Mouse (Mus musculus) T-helper 1 cell (primary cell): Measurements from ENCODE around the gene Abcc12.

Experiments
- in situ Hi-C: fragments of 300-600 bp; cut with MboI, MseI; formaldehyde crosslinking; loops from one replicate; pipeline ENCODE4 v1.15.1; 2025; ENCODE audit warnings: high pct_unique_total_duplicates

Gene Abcc12

GRCm38 (mm10) chr8:86581921-86582331, 1.4 kb upstream of the Abcc12 start:
- in situ Hi-C loops, result loop anchor here (5.0 to 10.0 kb wide), 2 partner anchors 885 to 987 kb away; no protein-coding TSS in a partner anchor

- in situ Hi-C loops, result no loop called here
Measured at GRCm38 (mm10) chr8:86578693-86579092, 1.8 kb downstream of the Abcc12 start.

- in situ Hi-C loops, result no loop called here
Measured at GRCm38 (mm10) chr8:86578076-86578475, 2.4 kb downstream of the Abcc12 start.

- in situ Hi-C loops, result no loop called here
Measured at GRCm38 (mm10) chr8:86577547-86577946, 2.9 kb downstream of the Abcc12 start.

GRCm38 (mm10) chr8:86563674-86564073, 16.8 kb downstream of the Abcc12 start:
- in situ Hi-C loops, result no loop called here

GRCm38 (mm10) chr8:86561737-86562136, 18.7 kb downstream of the Abcc12 start:
- in situ Hi-C loops, result no loop called here

- in situ Hi-C loops, result no loop called here
Measured at GRCm38 (mm10) chr8:86560688-86561065, 19.8 kb downstream of the Abcc12 start.

GRCm38 (mm10) chr8:86559947-86560687, 20.4 kb downstream of the Abcc12 start:
- in situ Hi-C loops, result no loop called here

- in situ Hi-C loops, result no loop called here
Measured at GRCm38 (mm10) chr8:86557186-86558045, 23.1 kb downstream of the Abcc12 start.

GRCm38 (mm10) chr8:86555564-86555963, 24.9 kb downstream of the Abcc12 start:
- in situ Hi-C loops, result no loop called here

- in situ Hi-C loops, result no loop called here
Measured at GRCm38 (mm10) chr8:86554220-86554891, 26.1 kb downstream of the Abcc12 start.

GRCm38 (mm10) chr8:86550516-86550915, 30.0 kb downstream of the Abcc12 start:
- in situ Hi-C loops, result no loop called here

- in situ Hi-C loops, result no loop called here
Measured at GRCm38 (mm10) chr8:86546001-86546400, 34.5 kb downstream of the Abcc12 start.

- in situ Hi-C loops, result no loop called here
Measured at GRCm38 (mm10) chr8:86540906-86541305, 39.6 kb downstream of the Abcc12 start.

- in situ Hi-C loops, result no loop called here
Measured at GRCm38 (mm10) chr8:86540376-86540775, 40.1 kb downstream of the Abcc12 start.

- in situ Hi-C loops, result loop anchor here (10.0 kb wide), 1 partner anchor 658 kb away; no protein-coding TSS in a partner anchor
Measured at GRCm38 (mm10) chr8:86536663-86536987, 43.9 kb downstream of the Abcc12 start.

GRCm38 (mm10) chr8:86535791-86536662, 44.5 kb downstream of the Abcc12 start:
- in situ Hi-C loops, result loop anchor here (10.0 kb wide), 1 partner anchor 659 kb away; no protein-coding TSS in a partner anchor

GRCm38 (mm10) chr8:86535068-86535560, 45.4 kb downstream of the Abcc12 start:
- in situ Hi-C loops, result loop anchor here (10.0 kb wide), 1 partner anchor 660 kb away; no protein-coding TSS in a partner anchor

- in situ Hi-C loops, result loop anchor here (10.0 kb wide), 1 partner anchor 665 kb away; no protein-coding TSS in a partner anchor
Measured at GRCm38 (mm10) chr8:86529714-86530113, 50.8 kb downstream of the Abcc12 start.

GRCm38 (mm10) chr8:86527336-86528029, 53.0 kb downstream of the Abcc12 start:
- in situ Hi-C loops, result no loop called here
